19 mouse cellular contexts compared by ENCODE assay signal in genomic region chr4:53340021-53340667, GRCm38 (mm10).
DNase-seq lines count a peak whose midpoint lies in the region; ATAC-seq and TF ChIP-seq lines count a peak whose summit lies in the region.
"Had no signal": no experiment of that assay in that cellular context is flagged by ENCODE, and none has a peak within 500 bp of the region (broad histone marks: within the 10 kb centered on the region; RNA-seq: fewer than 3 reads in every experiment).

No protein-coding gene starts in this region.

- no peaks in the 10 kb centered on the region for H3K27me3 ChIP-seq in kidney, adult 2 months (replicated peaks; ENCODE audit: control insufficient read depth, insufficient read depth, low read length)
- H3K27me3 ChIP-seq in stomach, embryonic 14.5 days (ENCODE audit: control insufficient read depth, insufficient read depth, low read length): no peaks in the 10 kb centered on the region
- H3K27me3 ChIP-seq in stomach, postnatal 0 days (ENCODE audit: control insufficient read depth, insufficient read depth, low read length): no peaks in the 10 kb centered on the region
- H3K27me3 ChIP-seq: neural tube, embryonic 15.5 days; Patski had no signal

- 0 out of 2 replicates have a peak, but pooled peaks have one; percentile 28 for ATAC-seq in stomach, embryonic 14.5 days (ENCODE audit: insufficient number of reproducible peaks, insufficient read depth, low FRiP score, low read depth)
- ATAC-seq in stomach, postnatal 0 days (ENCODE audit: low FRiP score, low TSS enrichment): no peak
- no peak for ATAC-seq in megakaryocyte-erythroid progenitor cell, adult 5-6 weeks (replicated peaks; ENCODE audit: low FRiP score, low TSS enrichment, poor library complexity, severe bottlenecking)
- ATAC-seq: forebrain, postnatal 0 days; inflammation-experienced regulatory T-cells, adult 6 months; liver, postnatal 0 days; Patski had no signal

- H3K4me1 ChIP-seq in kidney, adult 2 months (ENCODE audit: control insufficient read depth, insufficient read depth, low read length): no peaks in the 10 kb centered on the region
- H3K4me1 ChIP-seq in stomach, embryonic 14.5 days (ENCODE audit: control insufficient read depth, insufficient read depth, low read length): peaks cover 4% of the 10 kb centered on the region; the same call in 1 of the 2 replicates
- peaks cover 3% of the 10 kb centered on the region for H3K4me1 ChIP-seq in stomach, postnatal 0 days (replicated peaks; ENCODE audit: control insufficient read depth, insufficient read depth)

- no peak for TF ChIP-seq EP300 in stomach, postnatal 0 days (optimal IDR thresholded peaks at IDR 0.05)

- H3K9ac ChIP-seq in stomach, embryonic 14.5 days (replicated peaks; ENCODE audit: low read depth, low read length): no peak overlapping the region
- H3K9ac ChIP-seq in stomach, postnatal 0 days (ENCODE audit: low read length): no peak overlapping the region
- H3K9ac ChIP-seq: forebrain, postnatal 0 days; liver, postnatal 0 days; neural tube, embryonic 15.5 days had no signal

- TF ChIP-seq CTCF in kidney, adult 2 months (conservative IDR thresholded peaks at IDR 0.05; ENCODE audit: insufficient read depth, insufficient read length, low read depth, low read length): no peak
- TF ChIP-seq CTCF in stomach, postnatal 0 days (IDR thresholded peaks at IDR 0.05; ENCODE audit: low read depth): no peak

- no peak for TF ChIP-seq POLR2A in kidney, adult 2 months (IDR thresholded peaks at IDR 0.05; ENCODE audit: low read depth, low read length)

- H3K4me2 ChIP-seq in stomach, embryonic 14.5 days (replicated peaks; ENCODE audit: low read depth, low read length): no peak overlapping the region
- H3K4me2 ChIP-seq in stomach, postnatal 0 days (replicated peaks; ENCODE audit: low read depth): no peak overlapping the region
- H3K4me2 ChIP-seq: neural tube, embryonic 15.5 days had no signal

- peak; percentile 1 for DNase-seq in embryo, embryonic 10 days (ENCODE audit: low spot score)
- DNase-seq in embryo, embryonic 9.5 days (ENCODE audit: extremely low spot score): no peak
- peak; percentile 17 for DNase-seq in kidney, postnatal 14 days
- DNase-seq in kidney, adult 2 months: no peak
- no peak for DNase-seq in stomach, postnatal 0 days (ENCODE audit: low spot score)
- DNase-seq: B cell, adult 2 months; cerebellum, adult 11-12 months; forebrain, postnatal 0 days; gastrocnemius, postnatal 36 days; liver, postnatal 0 days; midbrain, embryonic 14.5 days had no signal

- WGBS in kidney, adult 2 months: 74% methylated on average over 13 of the region's 14 CpGs
- 63% methylated on average over 13 of the region's 14 CpGs for whole genome bisulfite sequencing in stomach, embryonic 14.5 days
- 57% methylated on average over 13 of the region's 14 CpGs for WGBS in stomach, postnatal 0 days

- no peaks in the 10 kb centered on the region; the same call in 1 of the 2 replicates for H3K9me3 ChIP-seq in stomach, embryonic 14.5 days (ENCODE audit: control insufficient read depth, low read depth, low read length)
- H3K9me3 ChIP-seq in stomach, postnatal 0 days (ENCODE audit: control insufficient read depth, low read length): peaks cover 4% of the 10 kb centered on the region; the same call in 1 of the 2 replicates
- H3K9me3 ChIP-seq: neural tube, embryonic 15.5 days had no signal

- H3K4me3 ChIP-seq in kidney, adult 2 months (ENCODE audit: insufficient read depth, low read depth, low read length): no peak overlapping the region
- no peak overlapping the region for H3K4me3 ChIP-seq in stomach, embryonic 14.5 days (ENCODE audit: low read depth, low read length)
- no peak overlapping the region for H3K4me3 ChIP-seq in stomach, postnatal 0 days (ENCODE audit: low read depth, low read length)
- H3K4me3 ChIP-seq: forebrain, embryonic 10.5 days; left cerebral cortex, adult 2 months; limb, embryonic 10.5 days; neural tube, embryonic 15.5 days had no signal

- no peaks in the 10 kb centered on the region for H3K36me3 ChIP-seq in kidney, adult 2 months (ENCODE audit: control insufficient read depth, insufficient read depth, low read length)
- H3K36me3 ChIP-seq in stomach, embryonic 14.5 days (ENCODE audit: control insufficient read depth, insufficient read depth, low read length): no peaks in the 10 kb centered on the region
- H3K36me3 ChIP-seq in stomach, postnatal 0 days (ENCODE audit: control insufficient read depth, insufficient read depth, low read length): no peaks in the 10 kb centered on the region
- H3K36me3 ChIP-seq: forebrain, embryonic 10.5 days; limb, embryonic 10.5 days; neural tube, embryonic 15.5 days had no signal

- no peak overlapping the region for H3K27ac ChIP-seq in kidney, adult 2 months (ENCODE audit: insufficient read depth, low read depth, low read length)
- H3K27ac ChIP-seq in stomach, embryonic 14.5 days (ENCODE audit: low read length): no peak overlapping the region
- no peak overlapping the region for H3K27ac ChIP-seq in stomach, postnatal 0 days (replicated peaks)
- H3K27ac ChIP-seq: left cerebral cortex, adult 2 months had no signal

Comparison
In these comparisons a context has a peak if more than half of its experiments do, and no peak if none do; other contexts are left out.
1. DNase-seq: peak in embryo, embryonic 10 days (single experiment) and kidney, postnatal 14 days (single experiment); none in embryo, embryonic 9.5 days (single experiment), kidney, adult 2 months (single experiment) and stomach, postnatal 0 days (single experiment).